Mouse (Mus musculus) embryonic fibroblast, embryonic 13.5 days (primary cell): ENCODE data around the gene Hivep2.

Experiments used
- CTCF ChIP-seq: IDR thresholded peaks from 2 replicates; pipeline ENCODE4 v1.5.1; 2011; ENCODE audit warnings: mild to moderate bottlenecking, control low read depth, low read length, moderate library complexity, borderline replicate concordance; ENCODE audit not compliant: insufficient read depth
- POLR2A ChIP-seq: IDR thresholded peaks from 2 replicates; pipeline ENCODE4 v1.6.1; 2011; ENCODE audit warnings: low read depth, mild to moderate bottlenecking, control low read depth, low read length, moderate library complexity

DNA sequence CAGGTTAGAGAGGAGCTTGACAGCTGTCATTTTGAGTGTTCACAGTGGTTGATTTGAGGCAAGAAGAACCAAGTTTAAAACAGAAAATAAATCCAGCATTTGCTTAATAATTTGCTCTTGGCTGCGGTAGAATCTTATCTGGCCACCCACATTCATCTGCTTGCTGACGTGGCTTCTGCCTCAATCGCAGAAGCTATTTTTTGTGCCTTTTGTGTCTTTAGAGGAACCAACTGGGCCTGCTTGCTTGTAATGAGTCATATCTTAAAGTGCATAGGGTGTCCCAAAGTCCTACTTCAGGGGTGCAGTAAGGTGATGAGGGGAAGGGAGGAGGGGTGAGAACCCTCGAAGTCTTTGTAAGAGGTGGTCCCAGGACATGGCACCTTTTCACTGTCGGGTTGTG, 151.1 kb downstream of the Hivep2 start:
- no peak for TF ChIP-seq CTCF
- no peak for TF ChIP-seq POLR2A
